Mouse (Mus musculus) liver, adult (tissue): ENCODE measurements around the gene Acmsd.

Experiments used
- GATA4 ChIP-seq: IDR thresholded peaks from 2 replicates; pipeline ENCODE4 v1.6.1; 2014; ENCODE audit warnings: mild to moderate bottlenecking, low read length; ENCODE audit not compliant: insufficient replicate concordance

Acmsd gene

GRCm38 (mm10) chr1:127729096-127729495, at the start of gene Acmsd:
TSS of gene Acmsd (plus strand) at chr1:127729413.
- TF ChIP-seq GATA4 = no peak

- no peak for TF ChIP-seq GATA4
Observed at GRCm38 (mm10) chr1:127679498-127680133, 49.6 kb upstream of the Acmsd start, which contains the start of gene Tmem163. TSS of gene Tmem163 (minus strand) at chr1:127679548.

- TF ChIP-seq GATA4 = no peak
Observed at GRCm38 (mm10) chr1:127696533-127696932, 32.7 kb upstream of the Acmsd start.

GRCm38 (mm10) chr1:127702187-127702586, 27.0 kb upstream of the Acmsd start:
- no peak for TF ChIP-seq GATA4

- no peak for TF ChIP-seq GATA4
Observed at GRCm38 (mm10) chr1:127706269-127706668, 22.9 kb upstream of the Acmsd start.

- no peak for TF ChIP-seq GATA4
Observed at GRCm38 (mm10) chr1:127716441-127716840, 12.8 kb upstream of the Acmsd start.

- TF ChIP-seq GATA4 = no peak
Observed at GRCm38 (mm10) chr1:127718290-127718689, 10.9 kb upstream of the Acmsd start.

GRCm38 (mm10) chr1:127723596-127723995, 5.6 kb upstream of the Acmsd start:
- no peak for TF ChIP-seq GATA4

- TF ChIP-seq GATA4 = no peak
Observed at GRCm38 (mm10) chr1:127731086-127731485, 1.9 kb downstream of the Acmsd start.

GRCm38 (mm10) chr1:127732435-127732834, 3.2 kb downstream of the Acmsd start:
- no peak for TF ChIP-seq GATA4

- TF ChIP-seq GATA4 = no peak
Observed at GRCm38 (mm10) chr1:127732841-127733240, 3.6 kb downstream of the Acmsd start.

GRCm38 (mm10) chr1:127735356-127735755, 6.1 kb downstream of the Acmsd start:
- no peak for TF ChIP-seq GATA4

GRCm38 (mm10) chr1:127750401-127751102, 21.3 kb downstream of the Acmsd start:
- TF ChIP-seq GATA4 = no peak

GRCm38 (mm10) chr1:127755806-127756205, 26.6 kb downstream of the Acmsd start:
- no peak for TF ChIP-seq GATA4

- no peak for TF ChIP-seq GATA4
Observed at GRCm38 (mm10) chr1:127756331-127757163, 27.3 kb downstream of the Acmsd start.

- TF ChIP-seq GATA4 = no peak
Observed at GRCm38 (mm10) chr1:127765468-127765867, 36.3 kb downstream of the Acmsd start.

- TF ChIP-seq GATA4 = no peak
Observed at GRCm38 (mm10) chr1:127766741-127767140, 37.5 kb downstream of the Acmsd start.
